Comparison of ENCODE assay signal across 8 mouse cellular contexts in genomic region chr4:56864016-56864415, GRCm38 (mm10). TPM values are rescaled to one million over a fixed set of nuclear protein-coding genes. Genes with fewer than 3 reads are reported as not detected.
DNase-seq lines count a peak whose midpoint lies in the region; ATAC-seq lines count a peak whose summit lies in the region.

No protein-coding gene starts in this region.

- 57% methylated on average over 4 of the region's 4 CpGs for WGBS in heart, embryonic 11.5 days (ENCODE audit: insufficient replicate concordance)
- 54% methylated on average over 4 of the region's 4 CpGs for WGBS in midbrain, embryonic 11.5 days

- peak overlapping the region; percentile 63 for H3K4me3 ChIP-seq in heart, embryonic 11.5 days (ENCODE audit: low read depth, low read length)
- peak overlapping the region; percentile 81 for H3K4me3 ChIP-seq in midbrain, embryonic 11.5 days (ENCODE audit: low read depth, low read length)

- no peak for ATAC-seq in heart, embryonic 11.5 days (replicated peaks; ENCODE audit: insufficient number of reproducible peaks, low FRiP score, low TSS enrichment)
- ATAC-seq in midbrain, embryonic 11.5 days (ENCODE audit: low FRiP score) = no peak

- no peak overlapping the region for H3K27ac ChIP-seq in heart, embryonic 11.5 days (ENCODE audit: low read depth, low read length)
- no peak overlapping the region for H3K27ac ChIP-seq in midbrain, embryonic 11.5 days (ENCODE audit: low read depth, low read length)

- H3K27me3 ChIP-seq in heart, embryonic 11.5 days (ENCODE audit: control insufficient read depth, insufficient read depth, low read length) = no peaks in the 10 kb centered on the region
- no peaks in the 10 kb centered on the region for H3K27me3 ChIP-seq in midbrain, embryonic 11.5 days (ENCODE audit: control insufficient read depth, insufficient read depth, low read length)

- no peaks in the 10 kb centered on the region for H3K36me3 ChIP-seq in heart, embryonic 11.5 days (ENCODE audit: control insufficient read depth, insufficient read depth, low read length)
- no peaks in the 10 kb centered on the region for H3K36me3 ChIP-seq in midbrain, embryonic 11.5 days (ENCODE audit: control insufficient read depth, insufficient read depth, low read length)

- H3K9ac ChIP-seq in heart, embryonic 11.5 days (ENCODE audit: low read depth, low read length) = peak overlapping the region; percentile 79
- H3K9ac ChIP-seq in midbrain, embryonic 11.5 days (ENCODE audit: low read length) = peak overlapping the region; percentile 92

- H3K4me1 ChIP-seq in heart, embryonic 11.5 days (ENCODE audit: control insufficient read depth, insufficient read depth, low read length) = peaks cover 12% of the 10 kb centered on the region; the same call in 1 of the 2 replicates
- H3K4me1 ChIP-seq in midbrain, embryonic 11.5 days (ENCODE audit: control insufficient read depth, insufficient read depth, low read length) = peaks cover 11% of the 10 kb centered on the region

- no peaks in the 10 kb centered on the region for H3K9me3 ChIP-seq in heart, embryonic 11.5 days (replicated peaks; ENCODE audit: control insufficient read depth, low read length)
- H3K9me3 ChIP-seq in midbrain, embryonic 11.5 days (ENCODE audit: control insufficient read depth, low read length) = no peaks in the 10 kb centered on the region

- DNase-seq in heart, adult 9 months (ENCODE audit: low spot score in 2 of 2) = no peak
- peak; percentile 53 for DNase-seq in 3134 (ENCODE audit: extremely low read depth, insufficient read length, low spot score)
- DNase-seq in cerebellum, adult 18-20 months = peak; percentile 40 to 52
- DNase-seq in hindlimb bud, embryonic 11.5 days (ENCODE audit: extremely low spot score, low read depth, low spot score) = peak; percentile 6
- peak; percentile 81 for DNase-seq in midbrain, embryonic 11.5 days (ENCODE audit: low spot score, missing footprints)
- DNase-seq in spleen, postnatal 10 days (ENCODE audit: low spot score in 2 of 2) = no peak
- no peak for DNase-seq in spleen, postnatal 14 days (ENCODE audit: low spot score in 2 of 2)

- peak overlapping the region; percentile 85 for H3K4me2 ChIP-seq in heart, embryonic 11.5 days
- H3K4me2 ChIP-seq in midbrain, embryonic 11.5 days = peak overlapping the region; percentile 88

RNA-seq across cellular contexts. Expression of gene Ctnnal1, which starts 1.0 kb away (rescaled TPM):
- polyA plus RNA-seq in heart, embryonic 11.5 days (2014; fragmentation: Nextera tagmentation; extraction: Ambion mirVana) = 16.5 and 19.1 TPM in 2 replicates
- 26.1 and 28.8 TPM in 2 replicates for polyA plus RNA-seq in midbrain, embryonic 11.5 days (2014; fragmentation: Nextera tagmentation; extraction: Ambion mirVana)

Comparison
In these comparisons a context has a peak if more than half of its experiments do, and no peak if none do; other contexts are left out.
1. DNase-seq: peak in 3134 (single experiment), cerebellum, adult 18-20 months (2 of 2), hindlimb bud, embryonic 11.5 days (single experiment) and midbrain, embryonic 11.5 days (single experiment); none in heart, adult 9 months (0 of 2), spleen, postnatal 10 days (0 of 2) and spleen, postnatal 14 days (0 of 2).